Mouse (Mus musculus) forebrain, embryonic 15.5 days (tissue): ENCODE measurements at regions not wholly inside any gene's neighbourhood (a gene's known extent, or its start where the extent isn't known, plus 50 kb on each side); places are given as distances from the start of the nearest gene placed in this dataset.
"Not testable (repeated sequence)": the region's sequence is repeated elsewhere in the genome, so short reads cannot be mapped to it uniquely, and the experiment has no call there.

ENCODE experiments used
- ATAC-seq: fragments of 200-750 bp; cut with Nextera tagmentation; replicated peaks from 2 replicates; pipeline ENCODE4 v1.8.0; 2017; ENCODE audit warnings: mild to moderate bottlenecking, moderate TSS enrichment, moderate library complexity
- H3K27ac ChIP-seq: fragments of 300-500 bp; sonication (generic); replicated peaks from 2 replicates; pipeline ENCODE4 v1.5.1; 2015; ENCODE audit warnings: mild to moderate bottlenecking, inconsistent platforms
- H3K27me3 ChIP-seq: fragments of 300-500 bp; sonication (generic); 2 replicates; pipeline ENCODE4 v1.6.1; 2015; ENCODE audit warnings: inconsistent platforms
- H3K36me3 ChIP-seq: fragments of 300-500 bp; sonication (generic); 2 replicates; pipeline ENCODE4 v1.6.1; 2015; ENCODE audit warnings: mild to moderate bottlenecking, inconsistent platforms
- H3K4me1 ChIP-seq: fragments of 300-500 bp; sonication (generic); 2 replicates; pipeline ENCODE4 v1.6.1; 2015; ENCODE audit warnings: inconsistent platforms
- H3K4me2 ChIP-seq: fragments of 300-500 bp; sonication (generic); replicated peaks from 2 replicates; pipeline ENCODE4 v1.6.1; 2015; ENCODE audit warnings: mild to moderate bottlenecking, inconsistent platforms
- H3K4me3 ChIP-seq: fragments of 300-500 bp; sonication (generic); 2 replicates; pipeline ENCODE4 v1.5.1; 2015; ENCODE audit warnings: mild to moderate bottlenecking, inconsistent platforms
- H3K9ac ChIP-seq: fragments of 300-500 bp; sonication (generic); replicated peaks from 2 replicates; pipeline ENCODE4 v1.6.1; 2015; ENCODE audit warnings: mild to moderate bottlenecking, inconsistent platforms
- H3K9me3 ChIP-seq: fragments of 300-500 bp; sonication (generic); 2 replicates; pipeline ENCODE4 v1.6.1; 2016; ENCODE audit warnings: inconsistent platforms
- WGBS: fragments of 180-500 bp; shearing (Covaris S2); methylation state at CpG from one replicate; pipeline ENCODE4 v1.1.7; 2015; ENCODE audit warnings: mixed read lengths; 5-methylcytosine and 5-hydroxymethylcytosine counted together

GRCm38 (mm10) chr15:38413329-38413728 is 988.0 kb downstream of the 4930447A16Rik start:
- Histone ChIP-seq H3K27me3 (no peaks in the 10 kb centered on the region), H3K27ac (no peak overlapping the region), H3K36me3 (no peaks in the 10 kb centered on the region), H3K9ac (no peak overlapping the region), H3K4me2 (no peak overlapping the region), H3K4me3 (no peak overlapping the region), H3K4me1 (no peaks in the 10 kb centered on the region), H3K9me3 (no peaks in the 10 kb centered on the region)
- WGBS, result 90% methylated on average over 6 of the region's 6 CpGs
- no peak for ATAC-seq

DNA sequence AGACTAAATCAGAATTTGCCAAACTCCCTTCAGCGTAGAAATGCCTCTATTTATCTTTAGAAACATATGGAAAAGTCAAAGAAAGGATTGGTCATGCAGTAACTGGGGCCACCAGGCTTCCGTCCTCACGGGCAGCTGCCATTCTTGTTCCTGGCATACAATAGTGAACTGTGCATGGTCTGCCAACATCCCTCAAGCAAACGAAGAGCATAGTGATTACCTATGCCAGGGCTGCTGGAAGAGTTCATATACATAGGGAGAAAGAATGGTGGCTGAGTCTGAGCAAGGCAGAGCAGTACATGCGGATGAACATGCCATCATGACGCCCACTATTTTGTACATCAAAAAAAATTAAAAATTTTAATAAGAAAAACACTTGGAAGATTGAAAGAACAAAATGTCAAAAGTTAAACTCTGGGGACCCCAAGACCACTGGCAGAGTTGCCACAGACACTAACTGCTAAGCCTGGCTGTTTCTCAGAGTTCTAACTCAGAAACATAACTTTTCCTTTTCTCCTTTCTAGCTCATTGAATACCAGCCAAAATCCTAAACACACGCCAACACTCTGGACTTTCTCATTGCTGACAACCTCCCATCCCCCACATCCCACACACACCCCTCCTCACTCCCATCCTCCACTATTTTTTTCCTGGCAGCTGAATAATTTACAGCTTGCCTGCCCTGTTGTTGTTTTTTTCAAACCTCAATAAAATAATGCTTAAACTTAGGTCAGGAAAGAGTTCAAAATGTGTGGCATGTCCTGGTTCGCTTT is 989.1 kb downstream of the 4930447A16Rik start:
- ATAC-seq, result no peak
- H3K4me2 ChIP-seq, result no peak overlapping the region
- no peaks in the 10 kb centered on the region for H3K4me1 ChIP-seq
- H3K36me3 ChIP-seq, result no peaks in the 10 kb centered on the region
- H3K4me3 ChIP-seq, result no peak overlapping the region
- 60% methylated on average over 8 of the region's 8 CpGs for WGBS
- no peaks in the 10 kb centered on the region for H3K9me3 ChIP-seq
- no peaks in the 10 kb centered on the region for H3K27me3 ChIP-seq
- no peak overlapping the region for H3K9ac ChIP-seq
- H3K27ac ChIP-seq, result no peak overlapping the region

GRCm38 (mm10) chr15:38415091-38415486 is 989.7 kb downstream of the 4930447A16Rik start:
- H3K27me3 ChIP-seq, result no peaks in the 10 kb centered on the region
- no peak overlapping the region for H3K4me3 ChIP-seq
- no peaks in the 10 kb centered on the region for H3K9me3 ChIP-seq
- no peak overlapping the region for H3K27ac ChIP-seq
- WGBS, result 75% methylated on average over 2 of the region's 2 CpGs
- ATAC-seq, result no peak
- H3K36me3 ChIP-seq, result no peaks in the 10 kb centered on the region
- H3K4me1 ChIP-seq, result no peaks in the 10 kb centered on the region
- no peak overlapping the region for H3K9ac ChIP-seq
- H3K4me2 ChIP-seq, result no peak overlapping the region

DNA sequence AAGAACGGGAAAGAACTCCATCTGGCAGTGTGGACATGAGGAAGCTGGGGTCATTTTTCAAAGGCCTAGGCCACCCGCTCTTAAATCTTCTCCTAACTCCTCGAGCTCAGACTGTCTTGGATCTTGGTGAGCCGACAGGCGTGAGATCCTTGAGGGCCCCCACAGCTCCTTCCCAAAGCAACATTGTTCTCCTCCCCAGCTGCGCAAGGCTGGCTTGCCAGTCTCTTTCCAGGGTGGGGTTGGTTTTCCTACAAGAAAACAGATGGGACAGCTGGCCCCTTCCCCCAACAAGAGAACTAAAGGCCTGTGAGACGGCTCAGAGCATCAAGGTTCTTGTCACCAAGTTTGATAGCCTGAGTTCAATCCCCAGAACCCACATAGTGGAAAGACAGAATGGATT is 994.3 kb downstream of the 4930447A16Rik start:
- WGBS, result 82% methylated on average over 7 of the region's 7 CpGs
- Histone ChIP-seq H3K36me3 (no peaks in the 10 kb centered on the region), H3K27ac (no peak overlapping the region), H3K4me3 (no peak overlapping the region), H3K27me3 (no peaks in the 10 kb centered on the region), H3K4me1 (no peaks in the 10 kb centered on the region), H3K9me3 (no peaks in the 10 kb centered on the region), H3K4me2 (no peak overlapping the region), H3K9ac (no peak overlapping the region)
- ATAC-seq, result no peak

GRCm38 (mm10) chr15:38420784-38421183 is 995.4 kb downstream of the 4930447A16Rik start:
- no peak for ATAC-seq
- WGBS, result 45% methylated on average over 3 of the region's 3 CpGs
- H3K27me3 ChIP-seq, result no peaks in the 10 kb centered on the region
- H3K27ac ChIP-seq, result no peak overlapping the region
- no peaks in the 10 kb centered on the region for H3K36me3 ChIP-seq
- H3K9me3 ChIP-seq, result no peaks in the 10 kb centered on the region
- no peak overlapping the region for H3K4me2 ChIP-seq
- H3K9ac ChIP-seq, result no peak overlapping the region
- no peaks in the 10 kb centered on the region for H3K4me1 ChIP-seq
- H3K4me3 ChIP-seq, result no peak overlapping the region

- Histone ChIP-seq H3K4me3 (no peak overlapping the region), H3K4me1 (no peaks in the 10 kb centered on the region), H3K4me2 (no peak overlapping the region), H3K36me3 (no peaks in the 10 kb centered on the region), H3K27me3 (no peaks in the 10 kb centered on the region), H3K27ac (no peak overlapping the region), H3K9ac (no peak overlapping the region), H3K9me3 (no peaks in the 10 kb centered on the region)
- no peak for ATAC-seq
- 88% methylated on average over 6 of the region's 6 CpGs for WGBS
Observed at GRCm38 (mm10) chr15:38422741-38423140, 997.4 kb downstream of the 4930447A16Rik start.

DNA sequence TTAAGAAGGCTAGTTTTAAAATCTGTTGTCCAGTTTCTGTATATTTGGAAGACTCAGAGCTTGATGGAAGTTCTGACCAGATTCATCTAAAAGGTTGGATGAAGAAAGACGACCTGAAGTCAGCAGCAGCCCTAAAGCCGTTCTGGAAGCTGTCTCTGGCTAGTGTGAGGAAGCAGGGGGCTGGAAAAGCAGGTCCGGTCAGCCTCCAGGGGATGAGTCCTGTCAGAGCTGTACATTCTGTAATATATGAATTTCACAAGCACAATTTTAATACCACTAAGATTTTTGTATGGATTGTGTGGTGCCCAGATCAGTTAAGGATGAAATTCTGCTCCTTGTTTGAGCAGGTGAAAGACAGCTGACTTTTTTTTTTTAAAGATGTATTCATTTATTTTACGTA is 1000.2 kb downstream of the 4930447A16Rik start:
- 86% methylated on average over 4 of the region's 4 CpGs for WGBS
- no peaks in the 10 kb centered on the region for H3K9me3 ChIP-seq
- no peaks in the 10 kb centered on the region for H3K27me3 ChIP-seq
- H3K4me2 ChIP-seq, result no peak overlapping the region
- H3K36me3 ChIP-seq, result no peaks in the 10 kb centered on the region
- no peak for ATAC-seq
- H3K9ac ChIP-seq, result no peak overlapping the region
- H3K27ac ChIP-seq, result no peak overlapping the region
- H3K4me3 ChIP-seq, result no peak overlapping the region
- no peaks in the 10 kb centered on the region for H3K4me1 ChIP-seq

- no peak overlapping the region for H3K4me3 ChIP-seq
- no peak for ATAC-seq
- H3K9me3 ChIP-seq, result no peaks in the 10 kb centered on the region
- WGBS, result 54% methylated on average over 1 of the region's 1 CpGs
- H3K9ac ChIP-seq, result no peak overlapping the region
- no peaks in the 10 kb centered on the region for H3K27me3 ChIP-seq
- no peaks in the 10 kb centered on the region for H3K36me3 ChIP-seq
- H3K27ac ChIP-seq, result no peak overlapping the region
- no peak overlapping the region for H3K4me2 ChIP-seq
- H3K4me1 ChIP-seq, result no peaks in the 10 kb centered on the region
Observed at GRCm38 (mm10) chr15:38427966-38428365, 1002.6 kb downstream of the 4930447A16Rik start.

- Histone ChIP-seq H3K9ac (no peak overlapping the region), H3K4me2 (no peak overlapping the region), H3K4me1 (no peaks in the 10 kb centered on the region), H3K4me3 (no peak overlapping the region), H3K9me3 (no peaks in the 10 kb centered on the region), H3K27me3 (no peaks in the 10 kb centered on the region), H3K36me3 (no peaks in the 10 kb centered on the region), H3K27ac (no peak overlapping the region)
- 83% methylated on average over 2 of the region's 2 CpGs for WGBS
- ATAC-seq, result no peak
Observed at GRCm38 (mm10) chr15:38431668-38432067, 1006.3 kb downstream of the 4930447A16Rik start.

- Histone ChIP-seq H3K27me3 (no peaks in the 10 kb centered on the region), H3K9me3 (no peaks in the 10 kb centered on the region), H3K27ac (no peak overlapping the region), H3K36me3 (no peaks in the 10 kb centered on the region), H3K4me3 (no peak overlapping the region), H3K9ac (no peak overlapping the region), H3K4me2 (no peak overlapping the region), H3K4me1 (no peaks in the 10 kb centered on the region)
- WGBS, result 80% methylated on average over 7 of the region's 7 CpGs
- ATAC-seq, result no peak
Observed at GRCm38 (mm10) chr15:38433386-38433785, 1008.0 kb downstream of the 4930447A16Rik start.

DNA sequence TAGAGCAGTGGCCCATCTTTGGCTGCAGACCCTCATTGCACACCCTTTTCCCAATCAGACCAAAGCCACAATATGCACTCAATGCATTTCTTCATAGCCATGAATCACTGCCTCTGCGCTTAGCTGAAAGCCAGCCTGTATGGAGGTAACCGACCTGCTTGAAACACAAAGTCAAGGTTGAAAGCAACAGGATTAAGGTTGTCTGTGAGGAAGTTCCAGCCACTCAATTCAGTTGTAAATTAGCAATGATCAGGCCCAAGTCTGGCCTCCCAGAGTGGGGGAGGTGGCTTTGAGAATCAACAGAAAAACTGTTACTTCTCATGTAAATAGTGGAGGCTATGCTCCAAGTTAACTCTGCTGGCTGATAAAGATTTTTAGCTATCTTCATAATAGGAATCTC is 1008.9 kb downstream of the 4930447A16Rik start:
- not testable (repeated sequence) for H3K36me3 ChIP-seq, ATAC-seq, H3K4me3 ChIP-seq, H3K9me3 ChIP-seq, H3K4me2 ChIP-seq, H3K27ac ChIP-seq, H3K9ac ChIP-seq, H3K27me3 ChIP-seq, H3K4me1 ChIP-seq
- 94% methylated on average over 2 of the region's 2 CpGs for WGBS
